Mouse (Mus musculus) Patski (cell line): ENCODE data around the gene Nt5c. TPM values are rescaled to one million over a fixed set of nuclear protein-coding genes. Genes with fewer than 3 reads are reported as not detected.
"Not testable (repeated sequence)": the region's sequence is repeated elsewhere in the genome, so short reads cannot be mapped to it uniquely, and the experiment has no call there.

Experiments
- ATAC-seq: fragments of 100-300 bp; one replicate; pipeline ENCODE4 v1.8.0; 2021
- CTCF ChIA-PET: fragments of 350-600 bp; sonication (Branson Sonifier 250); formaldehyde crosslinking; loops from one replicate; lab custom pipeline; 2022; ENCODE audit warnings: inconsistent platforms; lab: Charles Lee
- POLR2A ChIA-PET: fragments of 350-600 bp; sonication (Branson Sonifier 250); formaldehyde crosslinking; loops from one replicate; lab custom pipeline; 2022; ENCODE audit warnings: antibody characterized with exemption, inconsistent platforms; lab: Charles Lee
- DNase-seq: peaks from one replicate; pipeline ENCODE4 v3.0.0-alpha.2; 2011; ENCODE audit warnings: low read depth, low spot score
- H3K27me3 ChIP-seq: fragments of 371-371 bp; one replicate; pipeline ENCODE4 v1.5.1; 2021
- CTCF ChIP-seq: fragments of 100-300 bp; IDR thresholded peaks from one replicate; pipeline ENCODE4 v1.5.1; 2021
- in situ Hi-C: fragments of 300-500 bp; cut with MboI; formaldehyde crosslinking; loops from 3 replicates; pipeline ENCODE4 v1.11.1; 2018; ENCODE audit warnings: low pct_unique_long_range_greater_than_20kb, mixed read lengths
- polyA plus RNA-seq: library from polyadenylated mRNA; unstranded; gene quantifications from one replicate; pipeline ENCODE4 v1.2.3, GENCODE M21; 2021

Nt5c gene
- 128 TPM for polyA plus RNA-seq

GRCm38 (mm10) chr11:115491356-115492083, at the start of gene Nt5c:
Gene Nt5c (minus strand): TSS chr11:115491862.
- H3K27me3 ChIP-seq = no peaks in the 10 kb centered on the region
- ATAC-seq (peak; percentile 97), DNase-seq (no peak)
- ChIA-PET POLR2A (interaction anchor here (0.6 to 1.9 kb wide), 6 partner anchors 10 to 739 kb away, joined by 3 to 6 read pairs (median 4); no protein-coding TSS in a partner anchor), CTCF (interaction anchor here (0.9 to 1.5 kb wide), 6 partner anchors 8 to 76 kb away, joined by 3 to 5 read pairs (median 4); no protein-coding TSS in a partner anchor)
- peak; percentile 90 for TF ChIP-seq CTCF
- in situ Hi-C loops = no loop called here

GRCm38 (mm10) chr11:115538045-115538444, 46.4 kb upstream of the Nt5c start:
- ChIA-PET POLR2A (no interaction called here), CTCF (interaction anchor here (1.2 kb wide), 1 partner anchor 12 kb away, joined by 5 read pairs; no protein-coding TSS in a partner anchor)
- no peak for ATAC-seq
- peak; percentile 47 for TF ChIP-seq CTCF
- H3K27me3 ChIP-seq = no peaks in the 10 kb centered on the region
- in situ Hi-C loops = no loop called here
- DNase-seq = no peak

GRCm38 (mm10) chr11:115536856-115537568, 45.4 kb upstream of the Nt5c start:
- TF ChIP-seq CTCF = no peak
- ChIA-PET POLR2A (interaction anchor here (0.8 to 1.4 kb wide), 2 partner anchors 22 to 314 kb away, joined by 4 to 6 read pairs; partner anchors contain the start of gene Jpt1), CTCF (no interaction called here)
- ATAC-seq (no peak), DNase-seq (no peak)
- H3K27me3 ChIP-seq = no peaks in the 10 kb centered on the region
- in situ Hi-C loops = no loop called here

- POLR2A ChIA-PET = interaction anchor here (1.4 kb wide), 1 partner anchor 22 kb away, joined by 6 read pairs; the partner anchor contains the start of gene Jpt1
- no peaks in the 10 kb centered on the region for H3K27me3 ChIP-seq
- CTCF ChIA-PET = no interaction called here
- in situ Hi-C loops = no loop called here
- DNase-seq (peak; percentile 70), ATAC-seq (peak; percentile 54)
- peak; percentile 43 for TF ChIP-seq CTCF
Observed at GRCm38 (mm10) chr11:115536038-115536681, 44.5 kb upstream of the Nt5c start, which contains the start of gene Sumo2. Gene Sumo2 (minus strand): TSS chr11:115536276.

DNA sequence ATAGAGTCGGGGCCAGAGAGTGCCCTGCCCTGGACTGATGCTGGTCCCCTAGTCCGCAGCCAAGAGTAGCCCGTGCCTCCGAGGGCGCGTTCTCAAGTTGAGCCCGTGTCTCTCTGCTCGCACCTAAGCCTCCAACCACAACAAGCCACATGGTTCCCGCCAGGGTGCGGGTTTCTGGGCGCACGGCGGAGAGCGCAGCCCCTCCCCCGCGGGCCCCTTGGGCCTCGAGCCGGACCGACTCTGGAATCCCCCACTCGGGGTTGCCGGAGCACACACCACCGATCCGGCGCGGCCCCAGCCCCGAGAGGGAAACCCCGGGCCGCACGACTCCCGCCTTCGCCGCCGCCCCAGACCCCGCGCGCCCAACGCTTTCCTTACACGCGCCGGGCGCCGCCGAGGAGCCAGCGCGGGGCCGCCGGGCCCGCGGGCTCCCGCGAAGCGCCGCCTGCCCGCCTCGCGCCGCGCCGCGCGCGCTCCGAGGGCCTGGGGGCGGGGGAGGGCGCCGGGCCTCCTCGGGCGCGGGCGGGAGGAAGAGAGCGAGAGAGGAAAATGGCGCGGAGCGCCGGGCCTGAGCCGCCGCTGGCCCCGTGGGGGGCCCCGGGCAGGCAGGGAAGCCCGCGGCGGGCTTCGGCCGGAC, 43.9 kb upstream of the Nt5c start:
- H3K27me3 ChIP-seq = no peaks in the 10 kb centered on the region
- no peak for TF ChIP-seq CTCF
- POLR2A ChIA-PET = interaction anchor here (1.1 to 1.4 kb wide), 3 partner anchors 10 to 44 kb away, joined by 3 to 6 read pairs (median 5); partner anchors contain the start of genes Jpt1 and Nt5c
- in situ Hi-C loops = no loop called here
- CTCF ChIA-PET = interaction anchor here (1.2 kb wide), 1 partner anchor 15 kb away, joined by 3 read pairs; no protein-coding TSS in a partner anchor
- peak; percentile 55 for ATAC-seq
- no peak for DNase-seq

DNA sequence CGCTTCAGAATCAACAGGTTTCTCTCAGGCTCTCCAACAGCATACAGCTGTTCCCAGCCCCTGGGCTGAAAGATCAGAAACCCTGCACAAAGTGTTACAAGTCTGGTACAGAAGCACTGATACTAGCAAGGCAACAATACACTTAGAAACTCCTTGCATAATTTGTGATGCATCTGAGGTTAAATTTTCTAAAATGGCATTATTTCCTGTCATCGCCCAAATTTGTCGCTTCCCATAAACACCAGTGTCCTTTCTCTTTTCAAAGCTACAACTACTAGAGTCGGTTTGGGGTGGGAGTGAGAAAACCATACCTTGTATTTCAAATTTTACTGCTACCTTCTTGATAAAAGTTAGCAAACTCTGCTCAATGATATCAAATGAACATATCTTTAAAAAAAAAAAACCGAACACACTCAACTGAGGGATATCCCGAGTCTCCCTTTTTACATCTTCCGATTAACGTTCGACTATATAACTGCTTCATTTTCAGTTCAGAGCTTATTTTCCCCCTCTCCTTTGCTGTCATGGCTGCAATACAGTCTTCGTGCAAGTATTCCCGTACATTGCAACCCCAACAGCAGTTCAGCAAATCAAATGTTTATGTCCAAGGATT, 43.2 kb upstream of the Nt5c start:
- no peak for ATAC-seq
- in situ Hi-C loops = no loop called here
- POLR2A ChIA-PET = interaction anchor here (1.1 to 1.4 kb wide), 2 partner anchors 10 to 44 kb away, joined by 3 to 5 read pairs; partner anchors contain the start of gene Nt5c
- no peak for TF ChIP-seq CTCF
- CTCF ChIA-PET = interaction anchor here (1.2 kb wide), 1 partner anchor 14 kb away, joined by 3 read pairs; no protein-coding TSS in a partner anchor
- DNase-seq = no peak
- H3K27me3 ChIP-seq = no peaks in the 10 kb centered on the region

- ChIA-PET POLR2A (interaction anchor here (1.3 kb wide), 1 partner anchor 12 kb away, joined by 4 read pairs; the partner anchor contains the start of gene Jpt1), CTCF (interaction anchor here (1.0 kb wide), 1 partner anchor 37 kb away, joined by 3 read pairs; no protein-coding TSS in a partner anchor)
- in situ Hi-C loops, DNase-seq, H3K27me3 ChIP-seq, ATAC-seq: not testable (repeated sequence)
Observed at GRCm38 (mm10) chr11:115526446-115526845, 34.8 kb upstream of the Nt5c start.

GRCm38 (mm10) chr11:115522703-115523102, 31.0 kb upstream of the Nt5c start:
- ATAC-seq (no peak), DNase-seq (no peak)
- in situ Hi-C loops = no loop called here
- no peaks in the 10 kb centered on the region for H3K27me3 ChIP-seq
- no peak for TF ChIP-seq CTCF
- ChIA-PET POLR2A (no interaction called here), CTCF (no interaction called here)

GRCm38 (mm10) chr11:115522238-115522637, 30.6 kb upstream of the Nt5c start:
- in situ Hi-C loops = no loop called here
- DNase-seq = no peak
- no peak for ATAC-seq

More at GRCm38 (mm10) chr11:115522238-115522637, 30.6 kb upstream of the Nt5c start:
- no peak for TF ChIP-seq CTCF
- ChIA-PET POLR2A (no interaction called here), CTCF (no interaction called here)
- H3K27me3 ChIP-seq = no peaks in the 10 kb centered on the region
